Mouse (Mus musculus) lung, adult 2 months (tissue): ENCODE results near the gene Krt7.

Experiments used
- CTCF ChIP-seq: fragments of 200-500 bp; IDR thresholded peaks from 2 replicates; pipeline ENCODE4 v1.5.1; 2011; ENCODE audit warnings: mild to moderate bottlenecking, low read length, control low read depth; ENCODE audit not compliant: insufficient read depth
- POLR2A ChIP-seq: fragments of 200-500 bp; IDR thresholded peaks from 2 replicates; pipeline ENCODE4 v1.6.1; 2011; ENCODE audit warnings: low read depth, mild to moderate bottlenecking, control low read depth, low read length, borderline replicate concordance; ENCODE audit errors: extremely low read depth

- no peak for TF ChIP-seq CTCF
- peak; percentile 46; the same call in 1 of the 2 replicates for TF ChIP-seq POLR2A
Observed at GRCm38 (mm10) chr15:101374879-101375278, 36.0 kb upstream of the Krt7 start.
